Mouse (Mus musculus): ENCODE results near the gene Daam2.

DNA sequence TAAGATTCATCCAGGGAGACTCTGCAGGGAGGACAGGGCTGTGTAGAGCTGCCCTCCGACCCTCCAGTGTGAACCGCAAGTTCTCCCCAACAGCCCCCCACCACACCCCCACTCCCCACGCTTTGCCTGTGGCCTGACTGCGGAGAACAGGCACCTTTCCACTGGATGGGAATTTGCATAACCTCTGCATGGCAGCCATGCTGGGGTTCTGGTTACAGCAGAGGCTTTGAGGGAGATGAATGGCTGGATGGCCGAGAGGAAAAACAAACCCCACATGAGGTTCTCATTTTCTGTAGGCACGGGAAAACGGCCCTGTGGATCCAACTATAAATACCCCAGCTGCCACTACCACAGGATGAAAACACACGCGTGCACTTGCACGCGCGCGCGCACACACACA, 23.4 kb downstream of the Daam2 start:
- TF ChIP-seq POLR2AphosphoS2 (IDR thresholded peaks at IDR 0.05; ENCODE audit: low read depth, low read length) (no peak), CTCF (conservative IDR thresholded peaks at IDR 0.05 in 1 of 2, IDR thresholded peaks at IDR 0.05 in 1 of 2; ENCODE audit: low read depth in 2 of 2, low read length in 2 of 2) (no peak), EP300 (IDR thresholded peaks at IDR 0.05; ENCODE audit: low read length) (no peak), POLR2A (IDR thresholded peaks at IDR 0.05; ENCODE audit: low read depth, low read length) (no peak), NELFE (IDR thresholded peaks at IDR 0.05; ENCODE audit: low read depth, low read length) (no peak), RCOR1 (conservative IDR thresholded peaks at IDR 0.05; ENCODE audit: low read depth, low read length) (no peak), MAFK (IDR thresholded peaks at IDR 0.05; ENCODE audit: insufficient replicate concordance, low read length) (no peak), MEF2A (IDR thresholded peaks at IDR 0.05; ENCODE audit: borderline replicate concordance, low read depth, low read length) (no peak), TBP (conservative IDR thresholded peaks at IDR 0.05; ENCODE audit: low read depth, low read length) (no peak), MYC (IDR thresholded peaks at IDR 0.05; ENCODE audit: low read depth, low read length) (no peak), USF1 (IDR thresholded peaks at IDR 0.05; ENCODE audit: low read depth, low read length) (no peak), RAD21 (IDR thresholded peaks at IDR 0.05; ENCODE audit: low read depth, low read length) (no peak)
